Mouse (Mus musculus): ENCODE data around the gene Sp110. TPM values are rescaled to one million over a fixed set of nuclear protein-coding genes. Genes with fewer than 3 reads are reported as not detected.
"Not testable (repeated sequence)": the region's sequence is repeated elsewhere in the genome, so short reads cannot be mapped to it uniquely, and the experiment has no call there.

Sp110 gene
- polyA plus RNA-seq, 1 experiment from 2014 or later = 2.0 TPM

GRCm38 (mm10) chr1:85604341-85604740 is 5.7 kb upstream of the Sp110 start:
- DNase-seq (ENCODE audit: low spot score); H3K9me3 ChIP-seq (ENCODE audit: control insufficient read depth, low read length); H3K4me1 ChIP-seq (replicated peaks; ENCODE audit: control insufficient read depth, insufficient read depth); H3K27ac ChIP-seq (replicated peaks); H3K9ac ChIP-seq (ENCODE audit: low read length); H3K4me2 ChIP-seq (replicated peaks; ENCODE audit: low read depth); H3K36me3 ChIP-seq (ENCODE audit: control insufficient read depth, insufficient read depth, low read length); H3K4me3 ChIP-seq (ENCODE audit: low read depth, low read length); H3K27me3 ChIP-seq (ENCODE audit: control insufficient read depth, insufficient read depth, low read length); ATAC-seq (ENCODE audit: low FRiP score, low TSS enrichment): not testable (repeated sequence)
- no CpG with 5 or more reads among the region's 1 CpGs for WGBS

- H3K36me3 ChIP-seq (ENCODE audit: control insufficient read depth, insufficient read depth, low read length) = not testable (repeated sequence)
These were observed 2.2 kb upstream of the Sp110 start for GRCm38 (mm10) chr1:85600794-85601193.

GRCm38 (mm10) chr1:85600078-85600477 is 1.5 kb upstream of the Sp110 start, which contains the start of gene Sp140:
Sp140 (plus strand) TSS chr1:85600378.
- H3K9me3 ChIP-seq (ENCODE audit: control insufficient read depth, low read length); H3K9ac ChIP-seq (ENCODE audit: low read length); DNase-seq (ENCODE audit: low spot score); H3K27me3 ChIP-seq (ENCODE audit: control insufficient read depth, insufficient read depth, low read length); ATAC-seq (ENCODE audit: low FRiP score, low TSS enrichment); H3K4me2 ChIP-seq (replicated peaks; ENCODE audit: low read depth); H3K36me3 ChIP-seq (ENCODE audit: control insufficient read depth, insufficient read depth, low read length); H3K27ac ChIP-seq (replicated peaks); H3K4me1 ChIP-seq (replicated peaks; ENCODE audit: control insufficient read depth, insufficient read depth); H3K4me3 ChIP-seq (ENCODE audit: low read depth, low read length): not testable (repeated sequence)
- no CpG with 5 or more reads among the region's 5 CpGs for WGBS

More at GRCm38 (mm10) chr1:85600794-85601193, 2.2 kb upstream of the Sp110 start:
- WGBS = 56% methylated on average over 4 of the region's 4 CpGs
- not testable (repeated sequence) for H3K4me2 ChIP-seq (replicated peaks; ENCODE audit: low read depth); H3K4me1 ChIP-seq (replicated peaks; ENCODE audit: control insufficient read depth, insufficient read depth); H3K27me3 ChIP-seq (ENCODE audit: control insufficient read depth, insufficient read depth, low read length); DNase-seq (ENCODE audit: low spot score); H3K9ac ChIP-seq (ENCODE audit: low read length); H3K9me3 ChIP-seq (ENCODE audit: control insufficient read depth, low read length); H3K27ac ChIP-seq (replicated peaks); H3K4me3 ChIP-seq (ENCODE audit: low read depth, low read length); ATAC-seq (ENCODE audit: low FRiP score, low TSS enrichment)

- H3K4me1 ChIP-seq (replicated peaks; ENCODE audit: control insufficient read depth, insufficient read depth); H3K9me3 ChIP-seq (ENCODE audit: control insufficient read depth, low read length); H3K4me3 ChIP-seq (ENCODE audit: low read depth, low read length); ATAC-seq (ENCODE audit: low FRiP score, low TSS enrichment); H3K4me2 ChIP-seq (replicated peaks; ENCODE audit: low read depth); H3K9ac ChIP-seq (ENCODE audit: low read length); DNase-seq (ENCODE audit: low spot score); H3K27ac ChIP-seq (replicated peaks); H3K36me3 ChIP-seq (ENCODE audit: control insufficient read depth, insufficient read depth, low read length); H3K27me3 ChIP-seq (ENCODE audit: control insufficient read depth, insufficient read depth, low read length): not testable (repeated sequence)
- 79% methylated on average over 8 of the region's 8 CpGs for WGBS
These were observed 6.1 kb downstream of the Sp110 start for GRCm38 (mm10) chr1:85592526-85592925.

- DNase-seq (ENCODE audit: low spot score); H3K9ac ChIP-seq (ENCODE audit: low read length); H3K27me3 ChIP-seq (ENCODE audit: control insufficient read depth, insufficient read depth, low read length); H3K27ac ChIP-seq (replicated peaks); ATAC-seq (ENCODE audit: low FRiP score, low TSS enrichment); H3K4me1 ChIP-seq (replicated peaks; ENCODE audit: control insufficient read depth, insufficient read depth); H3K4me3 ChIP-seq (ENCODE audit: low read depth, low read length); H3K9me3 ChIP-seq (ENCODE audit: control insufficient read depth, low read length); H3K4me2 ChIP-seq (replicated peaks; ENCODE audit: low read depth); H3K36me3 ChIP-seq (ENCODE audit: control insufficient read depth, insufficient read depth, low read length): not testable (repeated sequence)
- WGBS = 71% methylated on average over 1 of the region's 2 CpGs
These were observed 9.9 kb downstream of the Sp110 start for GRCm38 (mm10) chr1:85588697-85589096.

- not testable (repeated sequence) for H3K4me3 ChIP-seq (ENCODE audit: low read depth, low read length); H3K9me3 ChIP-seq (ENCODE audit: control insufficient read depth, low read length); H3K4me1 ChIP-seq (replicated peaks; ENCODE audit: control insufficient read depth, insufficient read depth); H3K36me3 ChIP-seq (ENCODE audit: control insufficient read depth, insufficient read depth, low read length); H3K4me2 ChIP-seq (replicated peaks; ENCODE audit: low read depth); H3K27ac ChIP-seq (replicated peaks); H3K9ac ChIP-seq (ENCODE audit: low read length); ATAC-seq (ENCODE audit: low FRiP score, low TSS enrichment); H3K27me3 ChIP-seq (ENCODE audit: control insufficient read depth, insufficient read depth, low read length); DNase-seq (ENCODE audit: low spot score)
- peak; percentile 51 for TF ChIP-seq CTCF (IDR thresholded peaks at IDR 0.05; ENCODE audit: low read depth)
- 55% methylated on average over 2 of the region's 5 CpGs for WGBS
These were observed 17.1 kb downstream of the Sp110 start for GRCm38 (mm10) chr1:85581518-85581917.

GRCm38 (mm10) chr1:85580578-85580977 is 18.0 kb downstream of the Sp110 start:
- H3K4me3 ChIP-seq (ENCODE audit: low read depth, low read length); H3K4me2 ChIP-seq (replicated peaks; ENCODE audit: low read depth); H3K9ac ChIP-seq (ENCODE audit: low read length); DNase-seq (ENCODE audit: low spot score); H3K36me3 ChIP-seq (ENCODE audit: control insufficient read depth, insufficient read depth, low read length); ATAC-seq (ENCODE audit: low FRiP score, low TSS enrichment); H3K4me1 ChIP-seq (replicated peaks; ENCODE audit: control insufficient read depth, insufficient read depth); H3K9me3 ChIP-seq (ENCODE audit: control insufficient read depth, low read length); H3K27me3 ChIP-seq (ENCODE audit: control insufficient read depth, insufficient read depth, low read length); H3K27ac ChIP-seq (replicated peaks): not testable (repeated sequence)
- 67% methylated on average over 3 of the region's 3 CpGs for WGBS

GRCm38 (mm10) chr1:85580148-85580534 is 18.5 kb downstream of the Sp110 start:
- DNase-seq (ENCODE audit: low spot score); H3K4me2 ChIP-seq (replicated peaks; ENCODE audit: low read depth): not testable (repeated sequence)
- ATAC-seq (ENCODE audit: low FRiP score, low TSS enrichment) = peak; percentile 68

GRCm38 (mm10) chr1:85579199-85580147 is 19.1 kb downstream of the Sp110 start:
- H3K4me3 ChIP-seq (ENCODE audit: low read depth, low read length); H3K4me1 ChIP-seq (replicated peaks; ENCODE audit: control insufficient read depth, insufficient read depth); DNase-seq (ENCODE audit: low spot score); H3K4me2 ChIP-seq (replicated peaks; ENCODE audit: low read depth); H3K36me3 ChIP-seq (ENCODE audit: control insufficient read depth, insufficient read depth, low read length); H3K27me3 ChIP-seq (ENCODE audit: control insufficient read depth, insufficient read depth, low read length); H3K9ac ChIP-seq (ENCODE audit: low read length); H3K27ac ChIP-seq (replicated peaks); H3K9me3 ChIP-seq (ENCODE audit: control insufficient read depth, low read length): not testable (repeated sequence)
- WGBS = 57% methylated on average over 6 of the region's 7 CpGs
- ATAC-seq (ENCODE audit: low FRiP score, low TSS enrichment) = peak; percentile 57

More at GRCm38 (mm10) chr1:85580148-85580534, 18.5 kb downstream of the Sp110 start:
- not testable (repeated sequence) for H3K9ac ChIP-seq (ENCODE audit: low read length); H3K4me1 ChIP-seq (replicated peaks; ENCODE audit: control insufficient read depth, insufficient read depth); H3K9me3 ChIP-seq (ENCODE audit: control insufficient read depth, low read length); H3K4me3 ChIP-seq (ENCODE audit: low read depth, low read length); H3K27me3 ChIP-seq (ENCODE audit: control insufficient read depth, insufficient read depth, low read length); H3K36me3 ChIP-seq (ENCODE audit: control insufficient read depth, insufficient read depth, low read length); H3K27ac ChIP-seq (replicated peaks)
- WGBS = 81% methylated on average over 2 of the region's 4 CpGs

All from stomach, postnatal 0 days (tissue).